Mouse (Mus musculus) cerebellum, adult 18-20 months (tissue): ENCODE data around the gene Hspb3.

Experiments used
- DNase-seq, 2 experiments: peaks; one replicate each; pipeline ENCODE4 v3.0.0; 2021

Hspb3 gene

GRCm38 (mm10) chr13:113634732-113635481, 28.6 kb downstream of the Hspb3 start:
- DNase-seq: no peak

- DNase-seq: no peak
Measured at GRCm38 (mm10) chr13:113632506-113632905, 31.0 kb downstream of the Hspb3 start.

- no peak for DNase-seq
Measured at GRCm38 (mm10) chr13:113627601-113628000, 35.9 kb downstream of the Hspb3 start.

GRCm38 (mm10) chr13:113622865-113623255, 40.6 kb downstream of the Hspb3 start:
- no peak for DNase-seq

GRCm38 (mm10) chr13:113622122-113622864, 41.2 kb downstream of the Hspb3 start:
- DNase-seq: no peak

- no peak for DNase-seq
Measured at GRCm38 (mm10) chr13:113619003-113619402, 44.5 kb downstream of the Hspb3 start.

GRCm38 (mm10) chr13:113617891-113618823, 45.3 kb downstream of the Hspb3 start, which contains the start of gene Snx18:
Snx18 (minus strand) TSS chr13:113618564.
- DNase-seq: peak; percentile 89 to 94

GRCm38 (mm10) chr13:113617338-113617890, 46.1 kb downstream of the Hspb3 start:
- DNase-seq: peak in 1 of 2 experiments; percentile 51

GRCm38 (mm10) chr13:113616751-113617337, 46.6 kb downstream of the Hspb3 start:
- DNase-seq: peak in 1 of 2 experiments; percentile 52

GRCm38 (mm10) chr13:113615971-113616671, 47.4 kb downstream of the Hspb3 start:
- no peak for DNase-seq

- DNase-seq: no peak
Measured at GRCm38 (mm10) chr13:113615546-113615941, 47.9 kb downstream of the Hspb3 start.

- DNase-seq: peak; percentile 80 to 86
Measured at GRCm38 (mm10) chr13:113614635-113615545, 48.6 kb downstream of the Hspb3 start.

- no peak for DNase-seq
Measured at GRCm38 (mm10) chr13:113613882-113614281, 49.6 kb downstream of the Hspb3 start.

- no peak for DNase-seq
Measured at GRCm38 (mm10) chr13:113613341-113613740, 50.1 kb downstream of the Hspb3 start.
